Mouse (Mus musculus): Measurements from ENCODE around the gene Rbfox3. TPM values are rescaled to one million over a fixed set of nuclear protein-coding genes. Genes with fewer than 3 reads are reported as not detected.

Rbfox3 gene
- total and polyA plus RNA-seq, 3 experiments, result 0.16 TPM; not detected in 2

- no peak for DNase-seq (ENCODE audit: low spot score)
- Histone ChIP-seq H3K27me3 (ENCODE audit: insufficient read depth, low read length) (no peaks in the 10 kb centered on the region), H3K4me1 (ENCODE audit: insufficient read depth, low read depth, low read length) (no peaks in the 10 kb centered on the region), H3K4me3 (ENCODE audit: low read depth, low read length) (no peak overlapping the region), H3K9me3 (replicated peaks) (peaks cover 88% of the 10 kb centered on the region), H3K36me3 (replicated peaks) (no peaks in the 10 kb centered on the region)
- ATAC-seq (ENCODE audit: extremely low read depth, insufficient number of reproducible peaks, low FRiP score, poor library complexity, severe bottlenecking), result no peak
- TF ChIP-seq GATA1 (IDR thresholded peaks at IDR 0.05; ENCODE audit: borderline replicate concordance, low read length) (no peak), TAL1 (conservative IDR thresholded peaks at IDR 0.05; ENCODE audit: low read depth, low read length) (no peak), CTCF (IDR thresholded peaks at IDR 0.05; ENCODE audit: low read depth, low read length) (no peak), GATA2 (IDR thresholded peaks at IDR 0.05; ENCODE audit: borderline replicate concordance, low read depth, low read length) (no peak), POLR2AphosphoS5 (IDR thresholded peaks at IDR 0.05; ENCODE audit: insufficient replicate concordance, low read depth, low read length) (no peak)
These were observed 37.4 kb downstream of the Rbfox3 start for GRCm38 (mm10) chr11:118874022-118874421.

- no peaks in the 10 kb centered on the region for H3K27me3 ChIP-seq (ENCODE audit: insufficient read depth, low read length)
- TF ChIP-seq POLR2AphosphoS5 (IDR thresholded peaks at IDR 0.05; ENCODE audit: insufficient replicate concordance, low read depth, low read length) (no peak), TAL1 (conservative IDR thresholded peaks at IDR 0.05; ENCODE audit: low read depth, low read length) (no peak), GATA1 (IDR thresholded peaks at IDR 0.05; ENCODE audit: borderline replicate concordance, low read length) (no peak), GATA2 (IDR thresholded peaks at IDR 0.05; ENCODE audit: borderline replicate concordance, low read depth, low read length) (no peak), CTCF (IDR thresholded peaks at IDR 0.05; ENCODE audit: low read depth, low read length) (no peak)
- H3K4me3 ChIP-seq (ENCODE audit: low read depth, low read length), result no peak overlapping the region
- no peak for DNase-seq (ENCODE audit: low spot score)
- no peaks in the 10 kb centered on the region for H3K36me3 ChIP-seq (replicated peaks)
- no peaks in the 10 kb centered on the region for H3K4me1 ChIP-seq (ENCODE audit: insufficient read depth, low read depth, low read length)
- H3K9me3 ChIP-seq (replicated peaks), result peaks cover 85% of the 10 kb centered on the region
- no peak for ATAC-seq (ENCODE audit: extremely low read depth, insufficient number of reproducible peaks, low FRiP score, poor library complexity, severe bottlenecking)
These were observed 39.9 kb downstream of the Rbfox3 start for GRCm38 (mm10) chr11:118871527-118871926.

GRCm38 (mm10) chr11:118863360-118863759 lies 48.0 kb downstream of the Rbfox3 start:
- no peak for ATAC-seq (ENCODE audit: extremely low read depth, insufficient number of reproducible peaks, low FRiP score, poor library complexity, severe bottlenecking)
- Histone ChIP-seq H3K27me3 (ENCODE audit: insufficient read depth, low read length) (no peaks in the 10 kb centered on the region), H3K4me3 (ENCODE audit: low read depth, low read length) (no peak overlapping the region), H3K4me1 (ENCODE audit: insufficient read depth, low read depth, low read length) (no peaks in the 10 kb centered on the region), H3K9me3 (replicated peaks) (peaks cover 81% of the 10 kb centered on the region), H3K36me3 (replicated peaks) (no peaks in the 10 kb centered on the region)
- TF ChIP-seq POLR2AphosphoS5 (IDR thresholded peaks at IDR 0.05; ENCODE audit: insufficient replicate concordance, low read depth, low read length) (no peak), GATA1 (IDR thresholded peaks at IDR 0.05; ENCODE audit: borderline replicate concordance, low read length) (no peak), TAL1 (conservative IDR thresholded peaks at IDR 0.05; ENCODE audit: low read depth, low read length) (no peak), GATA2 (IDR thresholded peaks at IDR 0.05; ENCODE audit: borderline replicate concordance, low read depth, low read length) (no peak), CTCF (IDR thresholded peaks at IDR 0.05; ENCODE audit: low read depth, low read length) (no peak)
- no peak for DNase-seq (ENCODE audit: low spot score)

DNA sequence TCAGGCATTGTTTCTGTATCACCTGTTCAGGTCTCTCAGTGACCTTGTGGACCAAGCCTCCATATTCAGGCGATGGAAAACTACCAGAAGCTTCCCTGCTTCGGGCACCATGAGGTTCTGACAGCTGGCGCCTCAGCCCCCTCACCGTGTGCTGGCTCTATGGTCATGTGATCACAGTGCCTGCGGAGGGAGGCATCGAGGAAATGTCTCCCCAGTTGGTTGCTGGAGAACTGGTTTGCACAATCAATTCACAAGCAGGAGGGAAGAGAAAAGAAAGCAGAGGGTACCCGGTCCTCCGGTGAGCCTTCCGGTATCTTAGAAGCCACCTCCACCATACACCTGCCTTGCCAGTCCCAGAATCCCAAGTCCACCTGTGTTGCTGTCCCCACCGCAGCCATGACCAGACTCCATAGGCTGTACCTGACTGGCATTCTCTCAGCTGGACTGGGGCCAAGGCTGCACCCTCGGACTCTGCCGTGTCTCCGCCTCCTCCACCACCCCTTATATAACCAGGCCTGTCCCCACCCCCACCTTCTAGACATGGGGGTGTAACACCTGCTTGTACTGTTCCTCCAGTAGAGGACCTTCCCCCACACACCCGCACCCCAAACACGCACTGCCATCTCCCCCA lies 49.5 kb downstream of the Rbfox3 start:
- Histone ChIP-seq H3K9me3 (replicated peaks) (peaks cover 80% of the 10 kb centered on the region), H3K4me1 (ENCODE audit: insufficient read depth, low read depth, low read length) (no peaks in the 10 kb centered on the region), H3K27me3 (ENCODE audit: insufficient read depth, low read length) (no peaks in the 10 kb centered on the region), H3K4me3 (ENCODE audit: low read depth, low read length) (no peak overlapping the region), H3K36me3 (replicated peaks) (no peaks in the 10 kb centered on the region)
- DNase-seq (ENCODE audit: low spot score) (no peak), ATAC-seq (ENCODE audit: extremely low read depth, insufficient number of reproducible peaks, low FRiP score, poor library complexity, severe bottlenecking) (no peak)
- no peak for TF ChIP-seq GATA2 (IDR thresholded peaks at IDR 0.05; ENCODE audit: borderline replicate concordance, low read depth, low read length)
- TF ChIP-seq TAL1 (conservative IDR thresholded peaks at IDR 0.05; ENCODE audit: low read depth, low read length), result no peak
- no peak for TF ChIP-seq CTCF (IDR thresholded peaks at IDR 0.05; ENCODE audit: low read depth, low read length)
- TF ChIP-seq GATA1 (IDR thresholded peaks at IDR 0.05; ENCODE audit: borderline replicate concordance, low read length), result no peak
- no peak for TF ChIP-seq POLR2AphosphoS5 (IDR thresholded peaks at IDR 0.05; ENCODE audit: insufficient replicate concordance, low read depth, low read length)

- TF ChIP-seq GATA2 (IDR thresholded peaks at IDR 0.05; ENCODE audit: borderline replicate concordance, low read depth, low read length) (no peak), GATA1 (IDR thresholded peaks at IDR 0.05; ENCODE audit: borderline replicate concordance, low read length) (no peak), CTCF (IDR thresholded peaks at IDR 0.05; ENCODE audit: low read depth, low read length) (no peak), POLR2AphosphoS5 (IDR thresholded peaks at IDR 0.05; ENCODE audit: insufficient replicate concordance, low read depth, low read length) (no peak), TAL1 (conservative IDR thresholded peaks at IDR 0.05; ENCODE audit: low read depth, low read length) (no peak)
- Histone ChIP-seq H3K9me3 (replicated peaks) (peaks cover 87% of the 10 kb centered on the region), H3K36me3 (replicated peaks) (no peaks in the 10 kb centered on the region), H3K27me3 (ENCODE audit: insufficient read depth, low read length) (no peaks in the 10 kb centered on the region), H3K4me1 (ENCODE audit: insufficient read depth, low read depth, low read length) (no peaks in the 10 kb centered on the region), H3K4me3 (ENCODE audit: low read depth, low read length) (no peak overlapping the region)
- DNase-seq (ENCODE audit: low spot score) (peak; percentile 3), ATAC-seq (ENCODE audit: extremely low read depth, insufficient number of reproducible peaks, low FRiP score, poor library complexity, severe bottlenecking) (no peak)
These were observed 50.2 kb downstream of the Rbfox3 start for GRCm38 (mm10) chr11:118861246-118861645.

DNA sequence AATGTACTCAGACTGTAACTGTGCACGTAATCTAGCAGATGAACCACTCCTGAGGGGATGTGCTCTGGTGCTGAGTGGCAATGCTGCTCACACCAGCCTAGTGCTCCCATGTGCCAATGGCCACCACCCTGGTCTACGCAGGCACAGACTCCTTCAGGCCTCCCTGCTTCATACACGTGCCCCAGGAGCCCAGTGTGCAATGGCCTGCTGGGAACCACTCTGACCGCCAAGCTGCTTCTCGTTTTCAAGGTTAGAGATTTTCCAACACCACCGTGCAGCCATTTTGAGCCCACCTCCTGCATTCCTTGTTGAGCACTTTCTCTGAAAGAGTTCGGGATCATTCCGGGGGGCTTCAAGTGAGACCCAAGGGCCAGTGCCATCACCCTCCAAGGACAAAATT lies 50.6 kb downstream of the Rbfox3 start:
- peaks cover 84% of the 10 kb centered on the region for H3K9me3 ChIP-seq (replicated peaks)
- H3K4me1 ChIP-seq (ENCODE audit: insufficient read depth, low read depth, low read length), result no peaks in the 10 kb centered on the region
- H3K27me3 ChIP-seq (ENCODE audit: insufficient read depth, low read length), result no peaks in the 10 kb centered on the region
- H3K36me3 ChIP-seq (replicated peaks), result no peaks in the 10 kb centered on the region
- no peak overlapping the region; the same call in 1 of the 2 replicates for H3K4me3 ChIP-seq (ENCODE audit: low read depth, low read length)
- ATAC-seq (ENCODE audit: extremely low read depth, insufficient number of reproducible peaks, low FRiP score, poor library complexity, severe bottlenecking), result no peak
- no peak for DNase-seq (ENCODE audit: low spot score)
- TF ChIP-seq CTCF (IDR thresholded peaks at IDR 0.05; ENCODE audit: low read depth, low read length), result no peak
- no peak for TF ChIP-seq TAL1 (conservative IDR thresholded peaks at IDR 0.05; ENCODE audit: low read depth, low read length)

Measured in G1E (cell line).